Mouse (Mus musculus): ENCODE measurements around the gene Rras2.

Rras2 gene

GRCm38 (mm10) chr7:114114976-114115375, 2.6 kb downstream of the Rras2 start:
- no peak for DNase-seq (ENCODE audit: low read depth in 2 of 2, low spot score in 2 of 2)

DNA sequence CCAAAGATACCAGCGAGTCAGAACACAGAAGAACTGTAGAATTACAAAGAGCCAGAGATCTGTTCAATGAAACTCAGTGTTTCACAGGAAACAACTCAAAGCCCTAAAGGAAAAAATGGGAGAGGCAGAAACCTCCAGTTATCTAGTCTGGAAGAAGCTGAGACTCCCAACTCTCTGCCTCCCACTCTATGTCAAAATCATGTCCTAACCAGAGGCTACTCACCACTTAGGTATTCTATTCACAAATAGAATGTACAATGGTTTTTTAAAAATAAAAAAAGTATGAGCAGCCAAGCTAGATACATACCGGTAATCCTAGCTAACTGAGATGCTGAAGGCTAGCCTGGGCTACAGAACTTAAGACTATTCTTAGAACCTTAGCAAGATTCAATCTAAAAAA, 3.3 kb downstream of the Rras2 start:
- no peak for DNase-seq (ENCODE audit: low read depth in 2 of 2, low spot score in 2 of 2)

DNA sequence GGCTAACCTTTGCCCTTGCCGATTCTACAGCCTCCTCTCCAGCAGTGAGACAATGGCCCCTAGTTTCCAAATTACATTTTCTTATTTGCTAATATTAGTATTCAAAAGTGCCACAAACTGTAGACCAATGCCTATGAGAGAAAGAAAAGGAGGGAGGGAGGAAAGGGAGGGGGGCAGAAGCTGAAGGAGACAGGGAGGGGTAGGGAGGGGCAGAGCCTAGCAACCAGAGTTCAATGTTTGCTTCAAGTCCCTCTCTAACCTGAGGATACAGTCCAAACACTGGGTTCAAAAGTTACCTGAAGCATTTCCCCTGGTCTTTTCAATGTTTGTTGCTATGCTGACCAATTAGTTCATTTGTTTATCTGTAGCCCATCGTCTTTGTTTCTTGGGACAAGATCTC, 7.1 kb downstream of the Rras2 start:
- DNase-seq (ENCODE audit: low read depth in 2 of 2, low spot score in 2 of 2), result no peak

DNA sequence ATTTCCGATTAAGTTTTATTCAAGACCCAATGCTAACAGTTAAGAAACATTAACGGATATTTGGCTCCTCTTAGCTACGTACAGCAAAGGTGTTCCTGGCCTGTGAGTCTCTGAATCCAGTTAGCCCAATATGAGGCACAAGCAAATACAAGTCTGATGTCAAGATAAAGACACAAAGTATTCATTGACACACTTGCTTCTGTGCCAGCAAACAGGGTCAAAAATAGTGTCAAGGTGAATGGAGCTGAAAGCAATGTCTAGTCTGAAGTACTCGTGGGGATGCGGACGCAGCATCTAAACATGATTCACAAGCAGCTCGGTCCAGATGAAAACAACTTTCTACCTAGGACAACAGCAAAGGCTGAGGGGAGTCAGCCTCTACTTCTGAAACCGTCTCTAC, 11.7 kb downstream of the Rras2 start:
- no peak for DNase-seq (ENCODE audit: low read depth in 2 of 2, low spot score in 2 of 2)

DNA sequence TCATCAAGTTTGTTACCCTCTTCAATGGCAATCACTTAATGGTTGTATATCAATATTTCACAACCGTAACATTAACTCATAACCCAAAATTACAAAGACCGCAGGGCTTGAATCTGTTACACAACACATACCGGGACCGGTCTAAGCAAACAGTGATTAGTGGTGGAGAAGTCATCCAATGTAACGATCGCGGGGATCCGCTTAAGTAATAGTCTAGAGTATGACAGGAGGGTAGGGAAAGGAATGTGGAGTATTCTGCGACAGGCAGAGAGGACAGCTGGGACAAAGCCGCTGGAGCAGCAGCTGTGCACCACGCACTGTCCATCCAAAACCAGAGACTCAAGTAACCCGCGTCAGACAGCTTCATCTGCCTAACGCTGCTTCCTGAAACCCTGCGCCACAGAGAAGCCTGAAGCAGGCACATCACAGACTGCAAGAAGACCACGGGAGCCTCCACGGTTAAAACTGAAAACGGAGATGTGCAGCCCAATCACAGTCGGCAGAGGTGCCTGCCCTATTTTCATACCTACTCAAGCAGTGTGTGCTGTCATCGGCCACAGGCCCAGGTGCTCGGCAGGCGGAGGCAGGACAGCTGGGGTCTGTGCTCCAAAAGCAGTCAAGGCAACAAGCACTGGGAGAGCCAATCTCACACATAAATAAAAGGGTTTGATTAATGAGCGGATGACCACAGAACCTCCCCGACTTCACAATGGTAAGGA, 13.8 kb downstream of the Rras2 start:
- DNase-seq (ENCODE audit: low read depth in 2 of 2, low spot score in 2 of 2), result peak in 1 of 2 experiments; percentile 46

- no peak for DNase-seq (ENCODE audit: low read depth in 2 of 2, low spot score in 2 of 2)
These were observed 14.4 kb downstream of the Rras2 start for GRCm38 (mm10) chr7:114103152-114103551.

DNA sequence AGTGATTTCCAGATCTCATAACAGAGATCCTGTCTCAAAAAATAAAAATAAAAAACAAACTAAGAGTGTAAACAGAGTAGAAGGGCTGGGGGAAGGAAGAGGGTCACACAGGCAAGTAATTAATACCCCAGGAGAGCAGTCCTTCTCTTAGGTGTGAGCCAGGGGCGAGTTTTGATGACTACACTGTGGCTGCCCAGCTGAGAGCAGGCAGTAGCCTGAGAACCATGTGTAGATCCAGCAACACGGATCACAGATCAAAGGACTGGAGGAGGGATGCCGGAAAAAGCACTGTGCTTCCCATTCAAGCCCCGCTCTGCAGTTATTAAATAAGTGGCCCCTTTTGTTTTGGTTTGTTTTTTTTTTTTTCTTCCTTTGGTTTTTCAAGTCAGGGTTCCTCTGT, 15.0 kb downstream of the Rras2 start:
- no peak for DNase-seq (ENCODE audit: low read depth in 2 of 2, low spot score in 2 of 2)

DNA sequence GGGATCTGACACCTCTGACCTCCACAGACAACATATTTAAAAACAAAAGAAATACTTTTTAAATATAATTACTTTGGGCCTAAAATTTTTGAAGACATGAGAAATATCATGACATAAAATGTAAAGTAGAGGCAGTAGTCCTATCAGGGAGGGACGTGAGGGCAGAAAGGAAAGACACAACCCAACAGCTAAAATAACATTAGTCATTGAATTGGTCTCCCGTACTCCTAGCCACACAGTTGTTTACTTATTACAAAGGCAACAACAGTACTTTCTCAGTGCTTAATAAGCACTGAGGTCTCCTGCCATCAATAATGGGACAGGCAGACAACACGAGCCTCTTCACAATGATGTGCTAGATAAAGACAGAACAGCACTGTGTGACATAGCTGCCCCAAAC, 16.2 kb downstream of the Rras2 start:
- no peak for DNase-seq (ENCODE audit: low read depth in 2 of 2, low spot score in 2 of 2)

DNA sequence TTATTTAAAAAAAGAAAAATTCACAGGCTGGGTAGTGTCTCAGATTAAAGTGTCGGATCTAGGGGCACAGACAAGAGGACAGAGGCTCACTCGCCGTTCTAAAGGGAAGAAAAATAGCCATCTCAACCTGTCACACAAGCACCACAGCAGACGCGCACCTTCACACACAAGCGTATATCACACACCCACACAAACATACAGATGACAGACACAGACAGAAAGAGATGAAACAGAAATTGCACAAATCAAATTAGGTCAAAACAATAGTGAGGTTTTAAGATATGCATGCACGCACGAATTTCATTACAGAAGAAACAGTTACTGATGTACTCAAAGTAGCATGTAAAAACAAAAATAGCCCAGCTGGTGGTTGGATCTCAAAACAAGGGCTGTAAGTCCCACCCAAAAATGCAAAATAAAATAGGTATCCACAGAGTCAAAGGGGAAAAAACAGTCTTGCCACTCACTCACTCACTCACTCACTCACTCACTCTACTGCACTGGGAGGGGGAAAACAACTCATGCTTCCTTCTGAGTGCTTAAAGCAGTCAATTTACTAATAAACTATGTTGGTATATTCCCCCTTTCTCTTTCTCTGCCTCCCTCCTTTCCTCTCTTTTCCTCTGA, 23.9 kb downstream of the Rras2 start:
- DNase-seq (ENCODE audit: low read depth in 2 of 2, low spot score in 2 of 2), result peak; percentile 58 to 62

DNA sequence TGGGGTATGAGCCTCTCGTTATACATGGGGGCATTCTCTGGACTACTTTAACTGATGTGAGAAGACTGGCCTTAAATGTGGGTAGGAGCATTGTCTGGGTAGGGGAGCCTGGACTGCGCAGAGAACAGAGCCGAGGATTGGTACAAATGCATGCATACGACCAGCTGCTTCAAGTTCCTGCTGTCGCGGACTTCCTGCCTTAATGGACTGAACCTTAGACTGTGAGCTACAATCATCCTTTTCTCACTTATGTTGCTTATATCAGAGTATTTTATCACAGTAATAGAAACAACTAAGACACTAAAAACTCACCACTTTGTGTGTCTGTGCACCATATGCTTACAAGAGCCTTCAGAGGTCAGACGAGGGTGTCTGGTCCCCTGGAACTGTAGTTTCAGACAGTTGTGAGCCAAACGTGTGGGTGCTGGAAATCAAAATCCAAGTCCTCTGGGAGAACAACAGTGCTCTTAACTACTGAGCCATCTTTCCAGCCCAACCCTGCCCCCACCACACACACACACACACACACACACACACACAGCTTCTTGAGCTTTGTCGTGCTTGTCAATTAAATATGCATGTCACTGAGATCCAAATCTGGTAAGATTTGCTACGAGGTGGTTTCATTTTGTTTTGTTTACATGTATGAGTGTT, 26.6 kb downstream of the Rras2 start:
- DNase-seq (ENCODE audit: low read depth in 2 of 2, low spot score in 2 of 2), result no peak

DNA sequence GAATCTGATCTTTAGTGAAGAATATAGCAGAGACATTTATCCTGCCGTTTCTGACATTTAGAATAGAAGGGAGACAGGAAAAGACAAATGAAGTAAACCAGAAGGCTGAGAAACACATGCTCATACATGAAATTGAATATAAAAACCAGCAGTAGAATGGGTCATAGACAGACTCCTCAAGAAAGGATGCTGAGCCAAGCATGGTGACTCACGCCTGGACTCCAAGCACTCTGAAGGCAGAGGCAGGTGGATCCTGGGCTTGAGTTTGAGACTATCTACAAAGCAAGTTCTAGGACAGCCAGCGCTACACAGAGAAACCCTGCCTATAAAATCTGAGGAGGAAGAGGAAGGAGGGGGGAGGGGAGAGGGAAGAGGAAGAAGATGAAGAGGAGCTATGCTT, 27.4 kb downstream of the Rras2 start:
- no peak for DNase-seq (ENCODE audit: low read depth in 2 of 2, low spot score in 2 of 2)

GRCm38 (mm10) chr7:114088918-114089317, 28.7 kb downstream of the Rras2 start:
- DNase-seq (ENCODE audit: low read depth in 2 of 2, low spot score in 2 of 2), result no peak

DNA sequence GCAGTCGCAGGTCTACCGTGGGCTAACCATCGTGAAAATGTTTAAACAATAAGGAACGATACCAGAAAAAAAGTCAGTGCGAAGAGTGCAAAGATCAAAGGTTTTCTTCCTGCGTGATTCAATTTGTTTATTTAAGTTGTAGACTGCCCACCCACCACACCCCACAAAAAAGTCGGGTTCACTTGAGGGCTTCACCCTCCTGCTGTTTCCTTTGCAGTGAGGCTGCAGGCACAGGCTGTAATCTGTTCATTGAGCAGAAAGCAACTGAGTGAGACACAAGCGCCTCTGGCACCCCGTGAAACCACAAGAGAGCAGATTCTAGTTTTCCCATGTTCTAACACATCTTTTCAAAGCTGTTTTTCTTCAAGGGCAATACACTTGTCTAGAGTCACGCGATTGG, 29.6 kb downstream of the Rras2 start:
- DNase-seq (ENCODE audit: low read depth in 2 of 2, low spot score in 2 of 2), result peak; percentile 81 to 84

DNA sequence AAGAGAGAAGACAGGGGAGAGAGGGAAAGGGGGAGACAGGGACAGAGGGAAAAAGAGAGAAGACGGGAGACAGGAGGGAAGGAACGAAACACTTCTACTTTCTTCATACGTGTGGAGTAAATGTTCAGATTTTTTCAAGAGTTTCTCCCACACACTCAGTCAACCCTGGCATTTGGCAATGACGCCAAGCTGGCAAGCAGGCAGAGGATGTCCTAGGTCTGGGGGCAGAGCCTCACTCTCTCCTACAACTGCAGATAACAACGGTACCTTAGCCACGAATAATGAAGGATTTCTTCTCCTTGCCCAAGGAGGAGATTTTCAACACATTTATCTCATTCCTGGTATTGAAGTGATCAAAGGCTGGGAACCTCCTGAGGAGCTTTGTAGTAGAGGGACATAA, 30.2 kb downstream of the Rras2 start:
- DNase-seq (ENCODE audit: low read depth in 2 of 2, low spot score in 2 of 2), result peak in 1 of 2 experiments; percentile 48

DNA sequence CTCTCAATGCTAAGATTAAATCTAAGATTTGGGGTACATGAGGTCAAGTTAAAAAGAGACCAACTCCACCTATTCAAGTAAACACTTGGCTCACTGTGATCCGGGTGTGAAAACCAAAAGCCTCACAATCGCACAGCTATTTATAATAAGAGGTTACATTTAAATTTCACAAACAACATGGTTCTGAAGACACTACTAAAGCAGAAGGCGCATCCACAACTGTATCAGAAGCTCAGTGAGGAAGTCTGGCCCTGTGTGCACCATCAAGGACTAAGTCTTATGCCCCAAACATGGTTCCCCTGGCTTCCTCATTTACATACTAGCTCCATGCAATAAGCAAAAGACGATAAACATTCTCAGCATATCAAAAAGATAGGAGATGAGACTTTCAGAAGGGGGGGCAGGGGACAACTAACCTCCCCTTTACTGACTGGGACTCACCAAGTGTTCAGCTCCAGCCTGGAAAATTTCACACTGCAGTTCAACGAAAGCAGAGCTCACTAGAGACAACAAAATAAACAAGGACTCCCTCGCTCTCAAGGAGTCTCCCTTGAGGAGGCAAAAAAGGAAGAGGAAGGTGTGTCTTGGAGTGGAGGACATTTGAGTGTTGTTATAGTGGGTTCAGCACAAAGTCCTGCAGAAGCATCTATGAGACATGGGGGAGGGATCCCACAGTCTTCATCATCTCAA, 31.4 kb downstream of the Rras2 start:
- DNase-seq (ENCODE audit: low read depth in 2 of 2, low spot score in 2 of 2), result no peak

GRCm38 (mm10) chr7:114083760-114084159, 33.8 kb downstream of the Rras2 start:
- no peak for DNase-seq (ENCODE audit: low read depth in 2 of 2, low spot score in 2 of 2)

GRCm38 (mm10) chr7:114083088-114083487, 34.5 kb downstream of the Rras2 start:
- no peak for DNase-seq (ENCODE audit: low read depth in 2 of 2, low spot score in 2 of 2)

DNA sequence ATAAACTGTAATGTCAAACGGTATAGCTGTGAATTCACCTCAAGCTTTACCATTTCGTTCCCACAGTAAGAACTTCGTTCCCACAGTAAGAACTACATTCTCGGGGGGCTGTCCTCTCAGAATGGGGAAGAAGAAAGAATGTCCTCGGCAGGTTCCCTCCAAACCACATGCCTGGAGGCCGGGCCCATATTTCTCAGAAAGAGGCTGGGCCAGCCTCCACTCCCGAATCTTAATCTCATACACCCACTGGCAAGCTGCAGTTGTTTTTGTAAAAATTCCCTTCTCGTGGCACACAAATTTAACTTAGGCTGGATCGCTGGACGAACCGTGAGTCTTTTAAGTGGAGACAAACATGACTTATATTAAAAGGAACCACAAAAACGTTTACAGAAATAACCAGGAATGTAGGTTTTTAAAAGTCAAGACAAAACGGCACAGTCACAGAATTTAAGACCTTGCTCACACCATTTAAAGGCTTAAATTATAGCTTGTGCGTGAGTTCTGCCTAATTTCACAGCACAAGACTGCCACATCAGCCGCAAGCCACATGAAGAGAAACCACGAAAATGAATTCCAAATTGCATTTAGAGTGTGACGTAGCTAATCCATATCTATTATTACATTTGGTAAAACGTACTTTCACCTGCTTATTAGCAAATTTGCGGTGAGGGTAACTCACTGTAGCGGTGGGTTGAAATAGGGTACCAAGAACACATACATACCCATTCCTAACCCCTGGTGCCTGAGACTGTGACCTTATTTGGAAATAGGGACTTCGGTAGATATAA, 35.8 kb downstream of the Rras2 start:
- no peak for DNase-seq (ENCODE audit: low read depth in 2 of 2, low spot score in 2 of 2)

DNA sequence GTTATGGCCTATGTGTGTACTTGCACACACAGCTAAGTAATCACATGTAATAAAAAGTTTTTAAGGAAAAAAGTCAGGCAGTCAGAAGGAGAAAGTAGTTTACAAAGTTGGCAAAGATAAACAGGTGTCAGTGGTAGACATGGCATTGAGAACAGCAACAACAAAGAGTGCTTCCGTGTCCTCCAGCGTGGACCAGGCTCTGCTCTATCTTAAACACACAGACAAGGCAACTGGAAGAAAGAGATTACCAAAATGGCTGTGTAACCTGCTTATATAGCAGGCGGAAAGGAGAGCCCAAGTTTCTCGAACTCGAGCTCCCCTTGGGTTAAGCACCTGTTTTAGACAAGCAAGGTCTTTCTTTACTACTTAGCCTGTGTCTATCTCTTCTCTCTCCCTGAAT, 37.3 kb downstream of the Rras2 start:
- no peak for DNase-seq (ENCODE audit: low read depth in 2 of 2, low spot score in 2 of 2)

DNA sequence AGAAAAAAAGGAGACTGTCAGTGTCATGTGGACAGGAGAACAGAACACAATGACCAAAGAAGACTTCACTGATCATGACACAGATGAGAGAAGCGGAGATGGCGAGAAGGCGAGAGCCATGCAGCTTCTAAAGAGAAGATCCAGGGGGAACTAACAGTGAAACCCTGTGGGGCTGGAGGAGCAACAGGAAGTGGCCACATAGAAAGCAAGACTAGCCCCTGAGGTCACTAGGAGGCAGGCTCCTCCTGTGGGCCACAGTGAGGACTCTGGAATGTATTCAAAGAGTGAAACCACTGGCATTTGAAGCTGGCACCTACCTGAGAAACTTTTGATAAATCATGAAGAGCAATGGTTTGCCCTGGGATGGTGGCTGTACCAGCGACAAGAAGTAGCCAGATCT, 38.2 kb downstream of the Rras2 start:
- DNase-seq (ENCODE audit: low read depth in 2 of 2, low spot score in 2 of 2), result no peak

GRCm38 (mm10) chr7:114074595-114074994, 43.0 kb downstream of the Rras2 start:
- DNase-seq (ENCODE audit: low read depth in 2 of 2, low spot score in 2 of 2), result no peak
